Mouse (Mus musculus): ENCODE measurements around the gene Mlh3.

DNA sequence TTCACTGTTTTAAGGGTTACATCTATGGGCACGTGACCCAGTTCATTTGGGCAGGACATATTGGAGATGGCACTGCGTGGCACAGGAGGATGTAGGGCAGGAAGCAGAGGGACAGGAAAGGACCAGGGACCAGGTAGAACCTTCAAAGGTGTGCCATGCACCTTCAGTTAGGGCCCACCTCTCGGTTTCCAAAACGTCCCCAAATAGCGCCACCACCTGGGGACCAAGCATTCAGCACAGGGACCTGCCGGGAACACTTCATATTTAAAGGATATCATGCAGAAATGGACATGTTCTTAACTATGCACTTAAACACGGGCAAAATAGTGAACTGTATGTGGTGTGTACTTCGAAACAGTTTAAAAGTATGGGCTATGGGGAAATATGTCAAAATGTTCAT lies 66.3 kb downstream of the Mlh3 start:
- TF ChIP-seq POLR2A (IDR thresholded peaks at IDR 0.05; ENCODE audit: extremely low read depth, insufficient read depth, low read length) = no peak
- no peak for TF ChIP-seq CTCF (IDR thresholded peaks at IDR 0.05; ENCODE audit: extremely low read depth, insufficient read depth, low read length)
